Mouse (Mus musculus): ENCODE results near the gene Dock1. TPM values are rescaled to one million over a fixed set of nuclear protein-coding genes. Genes with fewer than 3 reads are reported as not detected.

The Dock1 gene
- total RNA-seq (2021) = 10 to 100 TPM; 21.6 to 30.6 TPM
- long read RNA-seq, experiment 1, full-length matches to known transcripts = 10 of 16 reads
- long read RNA-seq, experiment 1, partial matches to known transcripts = 4 of 16 reads
- long read RNA-seq, experiment 1, other reads (novel, unspliced or antisense) = 2 of 16 reads
- long read RNA-seq, experiment 2, full-length matches to known transcripts = 6 of 16 reads
- long read RNA-seq, experiment 2, partial matches to known transcripts = 6 of 16 reads
- long read RNA-seq, experiment 2, other reads (novel, unspliced or antisense) = 4 of 16 reads

DNA sequence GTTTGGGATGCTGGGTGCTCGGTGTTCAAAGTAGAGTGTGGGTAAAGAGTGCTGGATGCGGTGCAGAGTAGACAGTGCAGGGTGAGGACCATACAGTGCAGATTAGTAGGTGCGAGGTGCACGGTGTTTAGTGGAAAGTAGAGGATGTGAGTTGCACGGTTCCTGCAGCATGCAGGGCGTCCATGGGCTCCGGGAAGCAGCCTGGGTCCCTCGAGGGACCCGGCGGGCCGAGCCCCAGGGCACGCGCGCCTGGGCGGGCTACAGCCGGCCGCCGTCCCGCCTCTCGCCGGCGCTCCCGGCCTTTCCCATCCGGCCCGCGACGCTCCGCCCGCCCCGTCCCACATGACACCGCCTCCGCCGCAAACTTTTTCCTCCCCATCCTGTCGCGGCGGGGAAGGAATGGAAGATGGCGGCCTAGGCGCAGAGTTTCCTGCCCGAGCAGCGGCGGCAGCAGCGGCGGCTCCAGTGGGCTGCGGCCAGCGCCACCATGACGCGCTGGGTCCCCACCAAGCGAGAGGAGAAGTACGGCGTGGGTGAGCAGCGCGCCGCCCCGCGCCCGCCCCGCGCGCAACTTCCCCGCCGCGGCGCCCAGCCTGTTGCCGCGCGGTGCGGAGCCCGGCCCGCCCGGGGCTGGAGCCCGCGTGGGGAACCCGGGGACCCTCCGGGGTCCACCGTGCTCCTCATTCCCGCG, at the start of gene Dock1:
Gene Dock1 (plus strand): TSS at position 343 of the 691 bp plus-strand sequence.
- DNase-seq = peak; percentile 77

DNA sequence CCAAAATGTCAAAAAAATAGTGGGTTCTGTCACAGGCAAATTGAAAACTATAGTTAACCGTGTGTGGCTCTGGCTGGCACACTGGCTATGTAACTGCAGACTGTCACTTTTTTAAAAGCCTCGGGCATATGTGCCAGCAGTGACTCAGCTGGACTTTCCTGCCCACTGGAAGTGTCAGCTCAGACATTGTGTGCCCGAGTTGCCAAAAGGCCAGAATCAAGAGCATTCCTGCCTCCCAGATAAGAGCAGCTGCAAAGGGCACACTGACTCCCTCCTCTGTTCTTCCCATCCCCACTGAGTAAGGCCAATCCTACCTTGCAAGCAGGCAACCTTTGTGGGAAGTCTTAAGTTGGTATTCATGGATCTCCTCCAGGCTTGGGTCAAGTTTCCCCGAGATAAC, 42.5 kb upstream of the Dock1 start:
- DNase-seq = no peak

DNA sequence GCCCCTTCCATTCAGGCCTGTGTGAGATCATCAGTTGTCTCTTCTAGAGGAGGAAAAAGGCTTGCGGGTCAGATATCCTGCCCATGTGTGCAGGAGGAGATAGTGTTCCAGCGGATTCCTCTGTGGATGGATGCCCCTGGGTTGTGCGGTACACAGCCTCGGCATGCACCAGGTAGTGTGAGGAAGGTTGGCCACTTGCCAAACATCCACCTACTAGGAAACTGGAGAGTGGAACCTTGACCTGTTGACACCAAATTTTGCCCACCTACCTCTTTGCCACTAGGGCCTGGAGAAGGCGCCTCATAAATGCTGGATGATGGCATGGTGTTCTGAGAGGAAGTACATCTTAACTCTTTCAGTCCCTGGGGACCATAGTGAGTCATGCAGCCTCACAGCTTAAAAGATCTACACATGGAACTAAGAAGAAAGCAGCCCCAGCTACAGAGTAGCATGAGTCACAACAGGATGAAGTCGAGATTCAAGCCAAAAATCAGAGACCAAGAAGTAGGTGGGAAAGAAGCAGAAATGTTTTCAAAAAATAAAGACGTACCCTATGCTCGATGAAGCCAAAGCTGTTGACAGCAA, 20.1 kb upstream of the Dock1 start:
- no peak for DNase-seq

DNA sequence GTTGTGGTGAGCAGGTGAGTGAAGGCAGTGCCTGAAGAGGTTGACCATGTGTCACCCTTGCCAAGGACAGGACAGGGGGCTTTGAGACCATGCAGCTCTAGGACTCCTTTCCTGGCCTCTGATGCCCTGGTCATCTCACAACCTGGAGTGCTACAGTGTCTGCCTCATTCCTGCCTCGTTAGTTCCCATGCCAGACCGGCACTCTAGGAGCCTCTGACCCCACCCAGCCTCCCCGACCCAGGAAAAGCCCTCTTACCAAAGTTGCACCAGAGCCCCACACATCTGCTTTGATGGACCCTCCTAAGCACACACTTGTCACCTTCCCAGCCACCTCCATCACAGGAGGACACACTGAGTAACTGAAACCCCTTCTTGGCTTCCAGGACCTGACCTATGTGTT, 19.4 kb upstream of the Dock1 start:
- DNase-seq = no peak

- no peak for DNase-seq
These were observed 7.2 kb upstream of the Dock1 start for GRCm38 (mm10) chr7:134663241-134663640.

DNA sequence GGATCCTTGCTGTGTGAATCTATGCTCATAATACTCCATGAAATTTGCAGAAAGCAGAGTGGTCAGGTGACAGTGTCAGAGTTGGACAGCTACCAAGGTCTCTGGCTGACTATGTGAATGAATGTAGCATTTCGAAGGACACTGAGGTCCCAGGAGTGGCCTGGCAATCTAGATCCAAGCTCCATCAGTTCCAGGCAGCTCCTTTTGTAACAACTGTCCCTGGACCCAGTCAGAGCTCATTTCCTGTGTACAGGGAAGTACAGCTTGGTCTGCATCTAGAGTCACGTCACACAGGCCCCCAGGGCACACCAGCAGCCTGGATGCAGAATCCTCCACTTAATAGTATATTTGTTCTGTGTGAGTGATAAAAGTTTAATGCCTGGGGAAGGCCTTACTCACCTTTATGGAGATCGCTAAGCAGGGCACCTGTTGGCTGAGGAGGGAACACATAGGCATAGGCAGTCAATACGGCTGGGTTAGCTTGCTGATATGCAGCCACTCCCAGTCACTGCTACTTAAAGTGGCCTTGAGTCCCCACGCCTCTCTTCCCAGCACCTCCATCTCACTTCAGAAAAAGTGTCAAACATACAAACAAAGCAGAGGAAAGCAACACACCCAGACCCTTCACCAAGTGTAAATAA, 4.7 kb upstream of the Dock1 start:
- DNase-seq = no peak

DNA sequence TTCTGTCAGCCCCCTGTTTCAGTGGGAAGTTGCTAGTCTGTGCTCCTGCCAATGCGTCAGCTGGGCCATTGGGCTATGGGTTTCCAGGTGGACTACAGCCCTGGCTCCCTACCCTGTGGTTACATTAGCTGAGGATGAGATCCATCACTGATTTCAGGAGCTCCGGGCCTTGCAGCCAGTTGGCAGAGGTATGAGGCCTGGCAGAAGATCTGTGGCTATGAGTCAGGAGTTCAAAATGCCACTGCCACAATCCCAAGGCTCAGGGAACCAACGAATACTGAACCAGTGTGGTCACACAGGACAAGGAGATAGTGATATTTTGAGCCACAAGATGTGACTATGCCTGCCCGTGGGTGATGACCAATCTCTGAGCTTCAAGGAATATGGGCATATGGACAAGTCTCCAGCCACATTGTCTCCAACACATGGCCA, 3.2 kb upstream of the Dock1 start:
- DNase-seq = no peak

- DNase-seq = no peak
These were observed 761 bp upstream of the Dock1 start for GRCm38 (mm10) chr7:134669474-134670311.

DNA sequence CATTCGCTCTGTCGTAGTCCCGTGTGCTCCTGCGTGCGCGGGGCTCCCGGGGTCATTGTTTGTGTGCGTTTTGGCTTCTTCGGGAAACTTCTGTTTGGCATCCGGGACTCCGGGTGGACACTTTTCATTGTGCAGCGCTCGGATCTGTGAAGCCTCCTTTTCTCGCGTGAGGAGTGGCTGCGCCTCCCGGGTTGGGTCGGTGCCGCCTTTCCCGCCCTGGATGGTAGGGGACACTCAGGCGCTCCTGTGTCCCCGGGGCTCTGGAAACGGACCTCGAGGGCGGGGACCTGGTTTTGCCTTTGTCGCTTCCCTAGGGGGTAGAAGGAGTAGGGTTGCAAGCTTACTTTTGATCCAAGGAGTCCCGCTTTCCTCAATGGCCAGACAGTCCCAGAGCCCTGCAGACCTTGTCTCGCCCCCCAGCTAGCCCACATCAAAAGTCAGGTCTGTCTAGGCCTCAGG, 578 bp downstream of the Dock1 start:
- DNase-seq = peak; percentile 56

- no peak for DNase-seq
These were observed 1.0 kb downstream of the Dock1 start for GRCm38 (mm10) chr7:134671467-134671901.

DNA sequence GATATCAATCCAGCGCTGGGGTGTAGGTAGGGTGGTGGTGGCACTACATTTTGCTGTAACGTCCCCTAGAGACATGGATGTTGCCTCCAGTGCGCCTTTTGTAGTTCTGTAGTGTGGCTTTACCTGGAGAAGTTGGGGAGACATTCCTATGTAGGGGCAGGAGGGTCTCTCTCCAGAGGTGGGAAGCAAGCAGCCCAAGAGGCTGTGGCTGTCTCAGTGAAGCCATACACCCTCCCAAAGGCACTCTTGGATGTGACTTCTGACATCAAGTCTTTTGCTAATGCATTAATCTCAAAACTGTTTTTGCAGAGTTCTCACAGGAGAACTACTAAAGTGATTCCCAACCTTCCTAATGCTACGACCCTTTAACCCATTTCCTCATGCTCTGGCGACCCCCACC, 2.7 kb downstream of the Dock1 start:
- no peak for DNase-seq

DNA sequence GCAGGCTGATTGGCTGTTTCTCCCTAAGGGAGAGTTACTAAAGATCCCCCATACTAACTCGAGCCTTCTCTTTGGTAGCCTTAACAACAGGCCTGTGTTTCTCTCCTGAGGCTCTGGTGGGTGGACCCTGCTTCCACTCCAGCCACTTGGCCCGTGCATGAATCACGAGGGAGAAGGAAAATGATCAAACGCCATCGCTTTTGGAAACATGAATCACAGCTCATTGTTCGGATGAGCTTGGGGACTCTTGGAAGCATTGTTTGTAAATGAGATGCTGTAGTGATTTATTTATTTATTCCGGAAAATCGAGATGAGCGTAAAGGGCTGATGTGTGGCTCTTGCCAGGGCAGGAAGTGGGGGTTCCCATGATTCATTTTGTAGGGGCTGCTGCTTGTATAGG, 3.5 kb downstream of the Dock1 start:
- DNase-seq = no peak

DNA sequence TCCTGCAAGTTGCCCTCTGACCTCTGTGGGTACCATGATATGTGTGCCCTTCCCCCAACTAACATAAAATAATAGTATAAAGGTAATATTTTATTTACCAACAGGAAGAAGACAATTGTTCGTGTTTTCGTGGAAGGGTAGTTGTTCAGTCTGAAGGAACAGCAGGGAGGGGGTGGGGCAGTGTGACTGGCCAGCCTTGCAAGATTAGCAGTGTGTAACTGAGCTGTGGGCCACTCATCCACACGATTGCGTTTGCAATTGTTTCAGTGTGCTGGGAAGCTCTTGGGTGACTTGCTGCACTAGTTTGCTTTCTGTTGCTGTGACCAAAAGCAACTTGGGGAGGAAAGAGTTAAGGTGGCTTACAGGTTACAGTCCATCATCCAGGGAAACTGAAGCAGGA, 7.4 kb downstream of the Dock1 start:
- no peak for DNase-seq

DNA sequence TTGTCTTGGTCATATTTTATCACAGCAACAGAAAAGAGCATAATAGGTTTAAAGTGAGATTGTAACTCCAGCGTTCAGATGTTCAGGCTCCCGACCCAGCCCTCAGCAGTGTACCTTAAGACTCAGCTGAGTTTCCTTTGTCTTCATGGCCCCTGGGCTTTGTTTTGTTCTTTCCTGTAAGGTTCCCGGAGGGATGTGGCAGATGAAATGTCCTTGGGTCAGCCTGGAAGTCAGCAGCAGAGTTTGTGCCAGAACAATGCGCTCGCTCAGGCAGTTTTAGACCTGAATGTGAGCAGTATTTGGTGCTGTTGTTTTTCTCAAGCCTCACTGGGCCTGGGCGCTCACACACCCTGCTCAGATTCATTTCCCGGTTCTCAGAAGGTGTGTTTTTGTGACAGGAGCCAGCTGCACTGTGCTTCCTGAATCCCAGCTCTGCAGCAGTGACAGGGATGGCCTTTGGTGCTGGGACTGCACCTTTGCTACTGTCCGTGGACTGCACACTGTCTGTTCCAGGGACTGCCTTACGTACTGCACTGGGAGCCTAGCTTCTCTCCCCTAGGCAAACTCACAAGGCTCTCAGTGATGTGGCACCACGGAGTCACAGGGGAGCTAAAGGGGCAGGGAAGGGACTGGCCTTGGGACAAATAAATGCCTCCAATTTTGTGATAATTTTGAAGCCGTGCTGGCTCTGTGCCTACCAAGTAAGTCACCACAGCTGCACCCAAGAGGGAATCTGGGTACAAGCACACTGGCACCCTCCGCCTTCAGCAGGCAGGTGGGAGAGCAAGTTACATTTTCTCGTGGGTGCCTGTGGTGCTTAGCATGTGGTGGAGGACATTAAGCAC, 9.1 kb downstream of the Dock1 start:
- DNase-seq = no peak

- DNase-seq = no peak
These were observed 9.7 kb downstream of the Dock1 start for GRCm38 (mm10) chr7:134680161-134680560.

GRCm38 (mm10) chr7:134681729-134682527, 11.5 kb downstream of the Dock1 start:
- no peak for DNase-seq

DNA sequence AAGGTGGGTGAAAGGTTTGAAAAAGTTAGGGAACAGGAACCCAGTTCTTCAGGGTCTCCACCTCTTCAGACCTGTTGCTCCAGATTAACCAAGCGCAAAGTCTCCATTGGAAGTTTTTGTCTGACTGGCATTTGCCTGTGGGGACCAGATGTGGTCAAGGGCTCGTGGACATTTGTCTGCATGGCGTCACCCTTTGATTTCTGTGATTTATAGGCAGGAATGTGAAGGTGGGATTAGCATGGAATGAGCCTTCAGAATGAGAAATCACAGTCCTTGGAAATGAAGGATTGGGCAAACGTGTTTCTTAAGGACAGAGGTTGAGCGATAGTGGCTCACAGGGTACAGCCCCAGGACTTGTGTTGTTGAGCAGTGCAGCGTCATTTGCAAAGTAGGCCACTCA, 17.9 kb downstream of the Dock1 start:
- DNase-seq = no peak

DNA sequence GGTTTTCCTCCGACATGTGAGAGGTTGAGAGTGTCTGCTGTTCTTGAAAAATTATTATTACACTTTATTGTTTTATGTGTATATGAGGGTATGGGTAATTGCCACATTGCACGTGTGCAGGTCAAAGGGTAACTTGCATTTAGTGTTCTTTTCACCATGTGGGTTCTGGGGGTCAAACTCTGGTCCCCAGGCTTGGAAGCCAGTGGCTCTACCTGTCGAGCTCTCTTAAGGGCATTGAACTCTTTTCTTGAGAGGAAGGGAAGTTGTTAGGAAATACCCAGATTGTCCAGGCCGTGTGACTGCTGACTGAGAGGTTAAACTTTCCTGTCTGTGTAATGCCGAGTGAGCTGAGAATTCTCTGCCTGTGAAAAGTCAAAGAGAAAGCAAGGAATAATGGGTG, 19.7 kb downstream of the Dock1 start:
- DNase-seq = no peak

DNA sequence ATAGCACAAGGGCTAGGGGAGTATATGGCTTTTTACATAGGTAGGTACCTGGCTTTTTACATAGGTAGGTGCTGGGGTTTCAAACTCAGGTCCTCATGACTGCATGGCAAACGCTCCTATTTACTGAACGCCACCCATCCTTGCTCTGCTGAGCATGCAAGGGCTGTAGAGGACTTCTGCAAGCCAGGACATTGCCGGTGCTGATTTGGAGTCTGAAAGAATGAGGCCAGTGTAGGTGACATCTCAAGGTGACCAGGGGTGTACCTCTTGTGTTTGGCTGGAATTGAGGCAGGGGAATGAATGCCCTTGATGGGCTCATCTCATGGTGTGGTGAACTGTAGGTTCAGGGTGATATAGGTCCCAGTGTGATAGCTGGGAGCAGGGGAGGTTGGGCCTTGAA, 20.4 kb downstream of the Dock1 start:
- no peak for DNase-seq

GRCm38 (mm10) chr7:134693325-134693724, 22.9 kb downstream of the Dock1 start:
- DNase-seq = no peak
